Mouse (Mus musculus) forebrain, postnatal 0 days (tissue): ENCODE measurements around the gene E330034G19Rik. TPM values are rescaled to one million over a fixed set of nuclear protein-coding genes. Genes with fewer than 3 reads are reported as not detected.

ENCODE experiments used
- ATAC-seq: fragments of 200-750 bp; cut with Nextera tagmentation; 2 replicates; pipeline ENCODE4 v1.8.0; 2017; ENCODE audit warnings: mild to moderate bottlenecking, moderate library complexity
- DNase-seq: peaks from one replicate; pipeline ENCODE4 v3.0.0-alpha.2; 2015
- H3K27ac ChIP-seq: fragments of 300-500 bp; sonication (generic); 2 replicates; pipeline ENCODE4 v1.5.1; 2014; ENCODE audit warnings: low read depth, mild to moderate bottlenecking, antibody characterized with exemption, low read length, moderate library complexity, mixed read lengths
- H3K27me3 ChIP-seq: fragments of 300-500 bp; sonication (generic); 2 replicates; pipeline ENCODE4 v1.6.1; 2014; ENCODE audit warnings: mild to moderate bottlenecking, low read length, mixed read lengths; ENCODE audit not compliant: insufficient read depth
- H3K36me3 ChIP-seq: fragments of 300-500 bp; sonication (generic); 2 replicates; pipeline ENCODE4 v1.6.1; 2014; ENCODE audit warnings: mild to moderate bottlenecking, moderate library complexity; ENCODE audit not compliant: insufficient read depth
- H3K4me1 ChIP-seq: fragments of 300-500 bp; sonication (generic); 2 replicates; pipeline ENCODE4 v1.6.1; 2014; ENCODE audit warnings: antibody characterized with exemption; ENCODE audit not compliant: insufficient read depth
- H3K4me2 ChIP-seq: fragments of 300-500 bp; sonication (generic); 2 replicates; pipeline ENCODE4 v1.6.1; 2014; ENCODE audit warnings: low read depth, mild to moderate bottlenecking, moderate library complexity
- H3K4me3 ChIP-seq: fragments of 300-500 bp; sonication (generic); 2 replicates; pipeline ENCODE4 v1.5.1; 2014; ENCODE audit warnings: low read depth, low read length, mixed read lengths
- H3K9ac ChIP-seq: fragments of 300-500 bp; sonication (generic); 2 replicates; pipeline ENCODE4 v1.6.1; 2014; ENCODE audit warnings: mild to moderate bottlenecking
- H3K9me3 ChIP-seq: fragments of 300-500 bp; sonication (generic); 2 replicates; pipeline ENCODE4 v1.6.1; 2016; ENCODE audit warnings: low read length
- CTCF ChIP-seq: sonication (generic); IDR thresholded peaks from 2 replicates; pipeline ENCODE4 v1.5.1; 2016; ENCODE audit warnings: antibody characterized with exemption, control low read depth, low read depth
- WGBS: fragments of 180-500 bp; shearing (Covaris S2); extraction: QIAGEN DNeasy Blood & Tissue Kit; methylation state at CpG from one replicate; pipeline ENCODE4 v1.1.7; 2014; 5-methylcytosine and 5-hydroxymethylcytosine counted together
- polyA plus RNA-seq: library from polyadenylated mRNA; unstranded; fragments of >200 nt; fragmentation: Nextera tagmentation; extraction: Ambion mirVana; gene quantifications from 2 replicates; pipeline ENCODE4 v1.2.1, GENCODE M21; 2015
- total RNA-seq: library from RNA; depleted of rRNA; stranded (reverse); fragments of >200 nt; gene quantifications from 2 replicates; pipeline ENCODE4 v1.2.3, GENCODE M21; 2014; rRNA removed

The E330034G19Rik gene
- total RNA-seq (0.38 TPM in 1 of 2 replicates, not detected in the other), polyA plus RNA-seq (0.19 TPM in 1 of 2 replicates, not detected in the other)

GRCm38 (mm10) chr14:24292914-24293313 is at the start of gene E330034G19Rik:
TSS of gene E330034G19Rik (plus strand) at chr14:24293214.
- Histone ChIP-seq H3K9ac (no peak within 1 kb of the TSS), H3K4me2 (no peak within 1 kb of the TSS)
- 42% methylated on average over 3 of the region's 3 CpGs for WGBS

DNA sequence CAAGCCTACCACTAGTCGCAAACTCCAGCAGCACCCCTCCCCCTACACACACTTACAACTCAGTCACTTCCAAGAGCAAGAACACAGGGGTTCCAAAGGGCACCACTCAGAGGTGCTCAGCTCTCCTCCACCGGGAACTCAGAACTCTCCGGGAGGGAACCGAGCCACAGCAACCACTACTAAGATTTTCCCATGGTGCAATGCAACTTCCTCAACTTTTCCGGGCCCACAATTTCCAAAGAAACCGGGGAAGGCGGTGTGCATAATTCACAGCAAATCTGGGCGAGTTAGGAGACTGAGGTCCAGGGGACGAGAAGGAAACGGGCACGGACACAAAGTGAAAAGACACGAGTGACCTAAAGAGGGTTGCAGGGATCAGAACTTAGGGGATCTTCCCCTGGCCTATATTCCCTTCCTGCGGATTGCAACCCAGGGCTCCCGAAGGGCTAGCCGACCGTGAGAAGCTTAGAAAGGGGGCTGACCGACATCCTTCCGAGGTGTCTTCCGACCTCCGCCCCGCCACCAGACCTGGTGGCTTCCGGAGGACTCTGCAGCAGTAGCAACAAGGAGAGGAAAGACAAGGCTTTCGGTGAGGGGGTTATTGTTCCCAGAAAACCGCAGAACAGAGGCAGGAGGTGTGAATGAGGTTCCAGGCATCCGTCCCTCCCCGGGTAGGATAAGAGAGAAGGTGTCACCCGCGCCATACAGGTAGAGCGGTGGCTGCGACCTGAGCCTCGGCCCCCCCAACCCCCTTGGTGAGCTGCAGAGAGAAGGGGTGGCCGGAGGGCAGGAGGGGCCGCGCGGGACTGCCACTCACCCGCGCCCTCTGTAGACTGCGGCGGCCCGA is 48.5 kb upstream of the E330034G19Rik start:
- Histone ChIP-seq H3K27me3 (no peaks in the 10 kb centered on the region), H3K9ac (peak overlapping the region; percentile 95), H3K4me1 (peaks cover 6% of the 10 kb centered on the region; the same call in 1 of the 2 replicates), H3K36me3 (no peaks in the 10 kb centered on the region), H3K27ac (peak overlapping the region; percentile 92), H3K4me3 (peak overlapping the region; percentile 88), H3K4me2 (peak overlapping the region; percentile 96), H3K9me3 (no peaks in the 10 kb centered on the region)
- TF ChIP-seq CTCF = peak; percentile 16; the same call in 1 of the 2 replicates
- WGBS = 2% methylated on average over 40 of the region's 40 CpGs
- peak; percentile 44 for DNase-seq
- peak; percentile 19 for ATAC-seq

More at GRCm38 (mm10) chr14:24292914-24293313, at the start of gene E330034G19Rik:
- Histone ChIP-seq H3K4me3 (no peak within 1 kb of the TSS), H3K36me3 (no peaks in the 10 kb centered on the region), H3K27me3 (no peaks in the 10 kb centered on the region), H3K4me1 (no peaks in the 10 kb centered on the region), H3K9me3 (no peaks in the 10 kb centered on the region), H3K27ac (no peak within 1 kb of the TSS)
- TF ChIP-seq CTCF = no peak
- DNase-seq (no peak), ATAC-seq (no peak)

DNA sequence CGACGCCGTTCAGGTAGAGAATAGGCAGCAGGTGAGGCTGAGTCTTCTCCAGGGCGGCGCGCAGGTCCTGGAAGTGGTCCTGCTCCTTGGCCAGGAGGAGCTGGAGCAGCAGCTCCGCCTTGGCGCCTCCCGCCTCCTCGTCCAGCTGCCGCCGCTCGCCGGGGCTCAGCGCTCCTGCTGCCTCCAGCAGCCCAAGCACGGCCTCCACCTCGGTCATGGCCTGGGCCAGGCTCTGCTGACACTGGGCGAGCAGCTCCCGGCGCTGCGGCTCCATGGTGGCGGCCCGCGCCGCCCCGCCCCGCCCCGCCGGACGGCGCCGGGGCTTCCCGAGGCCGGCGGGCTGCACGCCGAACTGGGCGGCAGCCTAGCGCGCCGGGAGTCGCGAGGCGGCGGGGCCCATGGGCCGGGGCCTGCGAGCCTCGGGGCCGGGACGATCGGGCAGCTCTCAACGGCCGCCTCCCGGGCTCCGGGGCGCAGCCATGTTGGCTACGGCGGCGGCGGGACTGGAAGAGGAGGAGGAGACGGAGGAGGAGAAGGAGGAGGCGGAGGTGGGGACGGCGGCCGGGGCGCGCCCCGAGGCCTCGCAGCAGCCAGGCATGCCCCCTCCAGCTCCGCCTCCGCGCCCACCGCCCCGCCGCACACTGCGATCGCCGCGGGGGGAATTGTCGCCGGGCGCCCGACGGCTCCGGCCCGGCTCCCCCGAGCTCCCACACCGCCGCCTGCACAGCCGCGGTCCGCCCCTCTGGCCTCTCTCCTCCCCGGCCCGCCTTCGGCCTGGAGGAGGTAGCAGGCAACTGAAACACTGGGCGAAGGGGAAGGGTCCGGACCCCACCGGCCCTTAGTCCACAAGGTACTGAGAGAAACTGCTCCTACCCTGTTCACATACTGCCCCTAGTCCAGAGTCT is 47.6 kb upstream of the E330034G19Rik start, which contains the start of gene Dlg5:
Dlg5 (minus strand) TSS at position 744 of the 905 bp plus-strand sequence.
- no peaks in the 10 kb centered on the region for H3K9me3 ChIP-seq
- under 1% methylated on average over 68 of the region's 98 CpGs for WGBS
- H3K27me3 ChIP-seq = no peaks in the 10 kb centered on the region
- TF ChIP-seq CTCF = no peak
- H3K4me1 ChIP-seq = peaks cover 6% of the 10 kb centered on the region; the same call in 1 of the 2 replicates
- peak within 1 kb of the TSS; percentile 95 for H3K9ac ChIP-seq
- peak within 1 kb of the TSS; percentile 96 for H3K4me2 ChIP-seq
- peak within 1 kb of the TSS; percentile 92 for H3K27ac ChIP-seq
- H3K36me3 ChIP-seq = no peaks in the 10 kb centered on the region
- DNase-seq (peak; percentile 63), ATAC-seq (peak; percentile 86)
- peak within 1 kb of the TSS; percentile 88 for H3K4me3 ChIP-seq

DNA sequence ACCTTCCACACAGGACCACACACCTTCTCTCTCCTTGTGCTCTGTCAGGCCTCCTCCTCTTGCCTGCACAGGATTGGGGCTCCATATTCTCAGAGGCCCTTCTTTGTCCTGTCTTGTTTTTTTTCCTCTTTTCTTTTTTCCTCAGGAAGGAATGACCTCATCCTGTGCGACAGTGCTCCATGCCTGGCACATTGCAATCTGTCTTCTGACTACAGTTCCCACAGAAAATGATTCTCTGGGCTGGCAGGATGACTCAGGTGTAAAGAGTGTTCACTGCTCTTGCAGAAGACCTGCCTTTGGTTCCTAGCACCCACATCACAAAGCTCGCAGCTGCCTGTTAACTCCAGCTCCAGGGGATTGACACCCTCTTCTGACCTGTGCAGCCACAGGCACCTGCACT is 43.1 kb upstream of the E330034G19Rik start:
- Histone ChIP-seq H3K27me3 (no peaks in the 10 kb centered on the region), H3K9ac (no peak overlapping the region), H3K27ac (no peak overlapping the region), H3K36me3 (no peaks in the 10 kb centered on the region), H3K4me1 (no peaks in the 10 kb centered on the region), H3K9me3 (no peaks in the 10 kb centered on the region), H3K4me3 (no peak overlapping the region), H3K4me2 (no peak overlapping the region)
- ATAC-seq (no peak), DNase-seq (no peak)
- 49% methylated on average over 2 of the region's 2 CpGs for WGBS
- TF ChIP-seq CTCF = no peak

DNA sequence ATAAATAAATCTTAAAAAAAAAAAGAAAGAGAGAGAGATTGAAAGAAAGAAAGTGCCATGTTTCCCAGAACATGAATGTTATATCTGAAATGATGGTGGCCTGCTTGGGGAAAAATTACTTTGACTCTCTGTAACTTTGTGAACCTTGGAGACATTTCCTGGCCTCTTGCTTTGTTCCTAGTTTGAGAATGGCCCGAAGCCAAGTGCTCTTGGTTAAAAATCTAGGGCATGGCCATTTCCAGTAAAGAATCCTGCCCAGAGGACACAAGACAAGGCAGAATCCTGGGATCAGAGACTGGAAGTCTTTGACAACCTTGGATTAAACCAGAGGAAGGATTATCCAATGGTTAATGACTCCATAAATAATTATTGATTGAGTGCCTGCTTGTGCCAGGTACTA is 41.7 kb upstream of the E330034G19Rik start:
- no peak for TF ChIP-seq CTCF
- ATAC-seq (no peak), DNase-seq (no peak)
- Histone ChIP-seq H3K36me3 (no peaks in the 10 kb centered on the region), H3K9me3 (no peaks in the 10 kb centered on the region), H3K9ac (no peak overlapping the region), H3K27me3 (no peaks in the 10 kb centered on the region), H3K27ac (no peak overlapping the region), H3K4me1 (no peaks in the 10 kb centered on the region), H3K4me2 (no peak overlapping the region), H3K4me3 (no peak overlapping the region)
- WGBS = 79% methylated on average over 1 of the region's 1 CpGs

GRCm38 (mm10) chr14:24253611-24254202 is 39.3 kb upstream of the E330034G19Rik start:
- ATAC-seq = peak; percentile 81
- Histone ChIP-seq H3K4me2 (no peak overlapping the region), H3K4me1 (no peaks in the 10 kb centered on the region), H3K27ac (no peak overlapping the region), H3K9me3 (no peaks in the 10 kb centered on the region), H3K36me3 (no peaks in the 10 kb centered on the region), H3K4me3 (no peak overlapping the region), H3K9ac (no peak overlapping the region), H3K27me3 (no peaks in the 10 kb centered on the region)
- DNase-seq = peak; percentile 33
- WGBS = 17% methylated on average over 8 of the region's 8 CpGs
- TF ChIP-seq CTCF = no peak
